Mouse (Mus musculus) ES-Bruce4 (cell line): ENCODE measurements around the gene Adamts12.

Source experiments
- CTCF ChIP-seq: IDR thresholded peaks from one replicate; pipeline ENCODE4 v1.8.1; 2011; ENCODE audit warnings: low read depth, low read length
- EP300 ChIP-seq: IDR thresholded peaks from 2 replicates; pipeline ENCODE4 v1.6.1; 2011; ENCODE audit warnings: low read depth, low read length; ENCODE audit not compliant: insufficient read depth
- POLR2A ChIP-seq: IDR thresholded peaks from one replicate; pipeline ENCODE4 v1.8.1; 2011; ENCODE audit warnings: low read length; ENCODE audit not compliant: insufficient read depth

DNA sequence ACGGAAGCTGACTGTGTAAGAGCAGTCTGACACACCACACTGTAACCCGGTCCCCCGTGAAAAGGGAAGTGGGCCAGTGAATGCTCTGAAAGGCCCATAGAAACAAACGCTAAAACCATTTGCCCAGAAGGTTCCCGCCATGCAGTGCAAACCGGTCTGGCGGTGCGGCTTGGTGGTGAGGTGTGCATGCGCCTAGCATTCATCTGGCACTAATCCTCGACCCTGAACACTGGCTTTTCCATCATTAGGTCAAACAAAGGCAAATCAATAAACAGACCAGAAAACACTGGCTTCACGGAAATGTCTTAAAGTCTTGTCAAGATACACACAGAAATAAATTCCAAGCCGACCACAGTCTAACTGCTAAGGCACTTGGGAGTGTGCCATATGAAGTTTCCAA, 318.0 kb downstream of the Adamts12 start:
- TF ChIP-seq EP300 (no peak), POLR2A (no peak), CTCF (no peak)
